Mouse (Mus musculus): ENCODE measurements at regions not wholly inside any gene's neighbourhood (a gene's known extent, or its start where the extent isn't known, plus 50 kb on each side); places are given as distances from the start of the nearest gene placed in this dataset.

- in situ Hi-C loops (cut with MboI; ENCODE audit: low pct_unique_long_range_greater_than_20kb in 1 of 2, low sequenced_read_pairs in 2 of 2, unreplicated experiment in 1 of 2) = no loop called here
These were observed 405.0 kb upstream of the Gm21961 start for GRCm38 (mm10) chr15:65419736-65420135.

All from mouse embryonic stem cell (cell line).